Mouse (Mus musculus) left cerebral cortex, adult 8-10 months (tissue): ENCODE data around the gene BC053393. TPM values are rescaled to one million over a fixed set of nuclear protein-coding genes. Genes with fewer than 3 reads are reported as not detected.
"Not testable (repeated sequence)": the region's sequence is repeated elsewhere in the genome, so short reads cannot be mapped to it uniquely, and the experiment has no call there.

Source experiments
- DNase-seq, 2 experiments: peaks; one replicate each; pipeline ENCODE4 v3.0.0; 2022; ENCODE audit warnings: low spot score in 2 of 2
- total RNA-seq, 4 experiments: library from RNA; stranded (reverse); gene quantifications; 2 replicates each; pipeline ENCODE4 v1.2.4; 2022

BC053393 gene
- not detected for total RNA-seq

GRCm38 (mm10) chr11:46571327-46571726, at the start of gene BC053393:
TSS of gene BC053393 (plus strand) at chr11:46571536.
- DNase-seq, result peak in 1 of 2 experiments; percentile 20

DNA sequence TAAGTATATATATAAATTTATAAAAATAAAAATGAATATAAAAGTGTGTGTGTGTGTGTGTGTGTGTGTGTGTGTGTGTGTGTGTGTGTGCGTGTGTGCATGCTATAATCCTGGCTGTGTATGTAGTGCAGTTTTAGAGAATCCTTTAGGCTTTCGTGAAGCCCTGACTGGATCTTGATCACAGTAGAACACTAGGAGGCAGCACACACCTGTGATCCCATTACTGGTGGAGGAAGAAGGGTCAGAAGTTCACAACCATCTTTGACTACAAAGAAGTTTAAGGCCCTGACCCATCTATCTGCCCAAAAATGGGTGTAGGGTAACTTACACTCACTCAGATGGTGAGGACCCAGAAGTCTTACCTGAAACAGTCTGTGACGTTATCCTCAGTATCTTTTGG, 48.6 kb upstream of the BC053393 start:
- no peak for DNase-seq

DNA sequence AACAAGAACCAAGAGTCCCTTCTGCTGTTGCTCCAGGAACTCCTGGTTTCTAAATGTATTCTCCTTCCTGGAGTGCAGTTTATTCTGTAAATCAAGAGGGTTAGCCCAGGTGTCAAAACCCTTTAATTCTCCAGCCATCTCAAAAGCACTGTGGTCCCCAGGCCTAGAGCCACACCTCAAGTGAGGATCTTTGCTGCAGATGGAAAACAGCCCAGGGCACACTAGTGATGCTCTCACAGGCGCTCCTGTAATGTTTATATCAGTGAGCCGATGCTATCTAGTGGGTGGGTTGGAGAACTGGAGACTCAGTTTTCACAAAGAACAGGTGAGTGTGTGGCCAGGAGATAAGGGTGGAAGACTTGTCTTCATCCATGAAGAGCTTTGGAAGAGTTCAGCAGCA, 47.4 kb upstream of the BC053393 start, which contains the start of gene Gm12169:
Gene Gm12169 (plus strand): TSS at position 301 of the 400 bp plus-strand sequence.
- DNase-seq, result no peak

DNA sequence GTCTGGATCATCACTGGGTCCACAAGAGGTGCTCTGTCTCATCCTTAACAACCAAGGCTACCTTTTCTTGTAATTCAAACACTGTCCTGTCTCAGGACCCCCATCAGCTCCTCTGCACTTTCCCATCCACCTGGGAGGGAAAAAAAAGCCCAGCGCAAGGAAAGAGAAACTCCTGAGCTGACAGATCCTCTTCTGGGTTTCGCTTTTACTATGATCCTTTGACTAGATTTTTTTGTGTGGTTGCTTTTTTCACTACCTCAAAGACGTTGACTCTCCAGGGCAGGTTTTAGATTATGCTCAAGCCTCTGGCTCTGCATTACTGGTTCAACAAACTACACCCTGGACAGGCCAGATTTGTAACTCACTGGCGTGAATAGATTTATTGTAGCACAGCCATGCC, 41.2 kb upstream of the BC053393 start:
- DNase-seq, result no peak

- no peak for DNase-seq
These were observed 34.4 kb upstream of the BC053393 start for GRCm38 (mm10) chr11:46536978-46537377.

- no peak for DNase-seq
These were observed 27.8 kb upstream of the BC053393 start for GRCm38 (mm10) chr11:46543530-46543929.

- no peak for DNase-seq
These were observed 21.6 kb upstream of the BC053393 start for GRCm38 (mm10) chr11:46549721-46550120.

DNA sequence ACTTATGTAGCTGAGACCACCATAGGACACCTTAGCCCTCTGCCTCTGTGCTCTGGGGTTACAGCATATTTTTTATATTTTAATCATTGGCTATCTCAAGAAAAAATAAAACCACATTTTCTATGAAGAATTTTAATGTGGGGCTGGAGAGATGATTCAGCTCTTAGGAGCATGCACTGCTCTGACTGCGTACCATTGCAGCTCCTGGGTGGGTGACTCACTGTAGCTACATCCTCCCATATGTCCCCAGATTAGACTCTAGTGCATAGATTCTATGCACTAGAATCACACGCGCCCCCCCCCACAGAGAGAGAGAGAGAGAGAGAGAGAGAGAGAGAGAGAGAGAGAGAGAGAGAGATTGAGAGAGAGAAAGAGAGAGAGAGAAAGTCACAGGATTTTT, 18.6 kb upstream of the BC053393 start:
- DNase-seq, result peak in 1 of 2 experiments; percentile 49

DNA sequence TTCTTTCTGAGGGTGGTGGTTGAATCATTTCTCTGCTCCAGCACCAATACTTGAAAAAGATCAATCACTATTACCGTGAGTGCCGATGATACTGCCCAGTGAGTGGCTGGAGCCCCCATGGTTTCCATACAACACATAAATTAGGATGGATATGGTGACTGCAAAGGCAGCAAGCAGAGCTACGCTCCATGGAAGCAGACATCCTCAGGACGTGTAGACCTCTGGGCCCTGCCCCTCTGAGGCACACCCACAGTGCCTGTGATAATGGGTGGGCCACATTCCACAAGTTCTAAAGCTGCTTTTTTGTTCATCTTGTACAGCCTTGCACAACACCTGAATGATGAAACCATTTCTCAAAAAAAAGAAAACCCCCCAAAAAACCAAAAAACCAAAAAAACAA, 10.2 kb upstream of the BC053393 start:
- no peak for DNase-seq

GRCm38 (mm10) chr11:46564671-46565070, 6.7 kb upstream of the BC053393 start:
- DNase-seq, result no peak

DNA sequence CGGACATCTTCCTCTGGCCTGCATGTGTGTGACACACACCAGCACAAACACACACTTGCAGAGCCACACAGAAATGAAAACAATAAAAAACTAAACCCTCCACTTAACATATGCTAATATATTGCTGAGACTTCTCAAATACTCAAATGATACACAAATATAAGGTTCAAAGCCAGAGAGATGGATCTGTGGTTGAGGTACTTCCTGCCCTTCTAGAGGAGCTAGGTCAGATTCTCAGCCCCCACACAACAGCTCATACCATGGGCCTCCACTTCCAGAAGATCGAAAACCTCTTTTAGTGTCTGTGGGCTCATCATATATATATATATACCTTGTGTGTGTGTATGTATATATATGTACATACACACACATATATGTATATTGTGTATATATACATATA, 5.4 kb upstream of the BC053393 start:
- no peak for DNase-seq

DNA sequence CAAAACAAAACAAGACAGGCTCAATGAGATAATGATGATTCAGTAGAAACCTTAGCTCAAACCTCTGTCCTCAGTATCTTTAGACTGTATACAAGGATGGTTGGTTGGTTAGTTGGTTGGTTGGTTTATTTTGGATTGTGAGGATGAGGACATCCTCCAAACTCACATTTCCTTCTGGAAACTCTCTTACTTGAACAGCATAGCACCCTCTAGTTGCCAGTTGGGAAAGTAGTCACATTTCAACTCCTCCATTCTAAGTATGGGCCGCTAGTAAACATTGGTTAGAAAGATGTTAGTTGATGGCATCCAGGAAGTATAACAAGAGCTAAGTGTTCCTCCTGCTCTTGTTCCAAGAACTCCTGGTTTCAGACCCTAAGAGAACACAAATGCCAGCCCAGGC, 2.2 kb upstream of the BC053393 start:
- DNase-seq, result no peak

GRCm38 (mm10) chr11:46578771-46579281, 7.5 kb downstream of the BC053393 start:
- DNase-seq, result no peak

GRCm38 (mm10) chr11:46580428-46580827, 9.1 kb downstream of the BC053393 start:
- DNase-seq, result no peak

GRCm38 (mm10) chr11:46582741-46583140, 11.4 kb downstream of the BC053393 start:
- DNase-seq, result no peak

DNA sequence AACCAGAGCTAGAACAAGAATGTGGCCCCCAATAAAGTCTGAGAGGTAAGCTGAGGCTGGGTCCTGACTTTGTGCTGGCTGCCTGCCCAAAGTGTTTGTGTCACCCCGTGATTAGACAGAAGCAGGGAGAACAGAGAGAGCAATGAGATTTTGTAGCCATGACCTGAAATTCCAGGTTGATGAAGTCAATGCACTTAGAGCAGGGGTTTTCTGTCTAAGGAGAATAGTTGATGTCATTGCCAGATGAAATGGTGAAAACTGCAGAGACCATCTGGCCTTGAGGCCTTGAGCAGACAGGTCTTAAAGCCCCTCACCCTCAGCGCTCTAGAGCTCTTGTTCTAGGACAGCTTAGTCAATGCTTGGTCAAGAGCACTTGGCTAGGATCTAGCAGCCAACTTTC, 21.1 kb downstream of the BC053393 start:
- DNase-seq, result no peak

DNA sequence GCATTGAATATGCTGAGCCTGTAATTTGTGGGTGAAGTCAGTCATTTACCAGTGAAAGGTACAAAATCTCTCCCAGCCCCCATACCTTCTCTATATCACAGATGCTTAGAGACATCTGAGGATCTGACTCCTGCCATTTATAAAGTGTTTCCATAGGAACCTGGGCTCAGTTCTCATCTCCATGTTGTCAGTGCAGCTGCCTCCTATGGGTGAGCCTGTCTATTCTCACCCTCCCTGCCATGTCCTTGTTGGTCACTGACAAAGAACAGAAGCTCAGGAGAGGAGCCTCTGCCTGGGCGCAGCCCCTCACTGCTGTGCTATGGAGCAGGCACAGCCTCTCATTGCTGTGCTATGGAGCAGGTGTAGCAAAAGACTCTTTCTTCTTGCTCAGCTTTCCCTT, 48.6 kb downstream of the BC053393 start:
- no peak for DNase-seq

- no peak for DNase-seq
These were observed 49.3 kb downstream of the BC053393 start for GRCm38 (mm10) chr11:46620414-46621168.

- DNase-seq, result no peak
These were observed 58.0 kb downstream of the BC053393 start, which contains the start of gene Dppa1 for GRCm38 (mm10) chr11:46629211-46629795. TSS of gene Dppa1 (minus strand) at chr11:46629261.

GRCm38 (mm10) chr11:46631635-46632034, 60.3 kb downstream of the BC053393 start:
- peak in 1 of 2 experiments; percentile 6 for DNase-seq

DNA sequence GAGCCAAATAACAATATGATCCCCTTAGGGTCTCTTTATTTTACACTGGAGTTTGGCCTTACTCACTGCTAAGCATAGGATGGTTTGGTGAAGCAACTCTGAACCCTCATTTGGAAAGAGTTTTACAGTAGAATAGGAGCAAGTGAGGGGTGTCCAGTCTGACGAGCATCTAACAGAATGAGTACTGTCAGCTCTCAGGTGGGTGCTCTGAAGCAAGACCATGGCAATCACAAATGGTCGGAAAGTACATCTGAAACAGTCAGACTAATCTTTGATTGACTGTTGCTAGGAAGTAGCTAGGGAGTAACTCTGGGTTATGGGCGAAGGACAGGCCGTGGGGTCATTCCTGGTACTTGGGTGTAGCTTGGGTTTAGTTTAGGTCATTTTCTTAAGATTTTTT, 64.2 kb downstream of the BC053393 start:
- DNase-seq, result not testable (repeated sequence)

DNA sequence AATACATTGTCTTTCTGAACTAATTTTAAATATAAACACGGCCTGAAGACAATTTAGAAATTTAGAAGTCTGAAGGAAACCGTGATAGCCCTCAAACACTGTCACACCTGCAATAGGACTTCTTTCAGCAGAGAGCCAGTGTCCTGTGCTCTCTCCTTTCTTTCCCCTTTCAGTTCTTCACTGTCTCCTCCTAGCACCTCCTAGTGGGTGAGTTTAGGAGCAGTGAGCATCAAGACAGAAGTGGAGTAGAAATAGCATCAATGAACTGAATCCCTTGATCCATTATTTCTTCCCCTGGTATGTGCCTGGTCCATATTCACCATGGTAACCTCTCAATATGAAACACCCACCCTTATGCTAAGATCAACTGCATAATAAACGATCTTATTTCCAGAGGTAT, 65.2 kb downstream of the BC053393 start:
- DNase-seq, result no peak
